Mouse (Mus musculus) heart, postnatal 10 days (tissue): ENCODE measurements at regions not wholly inside any gene's neighbourhood (a gene's known extent, or its start where the extent isn't known, plus 50 kb on each side); places are given as distances from the start of the nearest gene placed in this dataset.

Source experiments
- DNase-seq, 2 experiments: peaks; one replicate each; pipeline ENCODE4 v3.0.0; 2021
- intact Hi-C: fragments of 180-260 bp; cut with DNase I; formaldehyde crosslinking; loops from one replicate; pipeline ENCODE4 v1.15.1; 2025

DNA sequence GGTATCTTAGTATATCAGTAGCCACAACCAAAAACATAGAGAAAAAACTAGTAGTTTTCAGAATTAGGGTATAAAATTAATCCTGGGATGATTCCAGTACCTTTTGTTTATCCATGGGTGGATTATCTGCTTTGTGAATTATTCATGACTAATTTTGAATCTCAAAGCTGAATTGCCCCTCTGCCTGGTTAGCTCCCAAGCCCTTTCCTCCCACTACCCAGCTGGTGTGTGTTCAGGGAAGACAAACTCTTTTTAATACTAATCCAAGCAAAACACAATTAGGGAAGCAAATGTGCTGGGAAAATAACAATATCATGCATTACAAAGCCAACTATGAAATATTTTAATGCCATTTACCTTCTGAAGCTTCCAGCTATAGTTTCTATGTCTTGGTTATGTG lies 347.4 kb downstream of the Gm43517 start:
- no peak for DNase-seq
- intact Hi-C loops: no loop called here

GRCm38 (mm10) chr12:49737100-49737499 lies 352.1 kb downstream of the Gm43517 start:
- intact Hi-C loops: no loop called here
- no peak for DNase-seq

DNA sequence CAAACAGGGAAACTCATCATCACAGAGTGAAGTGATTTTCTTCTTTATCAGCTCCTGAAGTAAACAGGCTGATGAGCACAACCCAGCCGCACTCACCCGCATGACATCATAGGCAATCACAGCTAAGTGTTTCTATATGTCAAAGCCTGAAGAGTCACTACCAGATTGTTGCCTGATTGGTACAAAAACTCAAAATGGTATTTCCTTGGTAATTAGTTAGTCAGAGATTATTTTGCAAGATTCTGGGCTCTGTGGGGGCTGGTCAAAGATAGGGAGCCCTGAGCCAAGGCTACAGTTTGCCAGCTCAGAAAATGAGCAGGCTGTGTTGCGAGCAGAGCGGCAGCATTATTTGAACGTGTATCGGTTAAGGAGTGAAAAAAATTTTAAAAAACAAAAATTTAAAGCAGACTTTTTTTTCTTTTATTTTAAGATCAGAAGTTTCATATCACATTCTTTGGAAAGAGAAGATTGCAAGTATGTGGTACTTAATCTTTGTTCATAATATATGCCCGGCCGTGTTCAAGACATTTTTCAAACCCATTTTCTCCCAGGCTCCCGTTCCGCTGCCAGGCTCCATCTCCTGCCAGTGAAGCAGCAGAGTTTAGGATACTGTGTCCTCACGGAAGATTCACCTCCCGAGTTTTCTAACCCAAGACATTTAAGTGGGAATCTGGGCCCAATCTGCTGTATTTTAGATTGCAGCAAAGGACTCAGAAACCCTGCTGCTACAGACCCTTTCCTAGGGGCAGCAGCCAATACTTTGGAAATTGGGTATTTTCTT lies 355.2 kb downstream of the Gm43517 start:
- intact Hi-C loops: no loop called here
- no peak for DNase-seq

GRCm38 (mm10) chr12:49743402-49743801 lies 358.4 kb downstream of the Gm43517 start:
- intact Hi-C loops: no loop called here

DNA sequence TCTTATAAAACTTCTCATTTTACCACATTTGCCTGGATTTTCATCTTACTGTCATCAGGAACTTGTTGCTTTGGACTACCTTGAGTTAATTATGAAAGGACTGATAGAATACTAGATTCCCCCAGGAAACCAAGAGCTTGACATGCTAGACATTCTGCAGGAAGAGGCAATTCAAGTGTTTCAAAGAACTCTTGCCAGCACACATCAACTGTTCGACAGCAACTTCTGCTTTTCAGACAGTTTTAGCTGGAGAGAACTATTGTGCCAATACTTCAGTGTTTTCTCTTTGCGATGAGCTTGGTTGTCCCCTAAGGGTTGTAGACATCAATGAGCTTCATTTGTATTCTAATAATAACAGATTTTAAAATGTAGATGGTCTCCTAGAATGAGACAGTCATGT lies 362.1 kb downstream of the Gm43517 start:
- intact Hi-C loops: no loop called here
- no peak for DNase-seq

More at GRCm38 (mm10) chr12:49743402-49743801, 358.4 kb downstream of the Gm43517 start:
- DNase-seq: no peak

- no peak for DNase-seq
- intact Hi-C loops: no loop called here
These were observed 373.4 kb downstream of the Gm43517 start for GRCm38 (mm10) chr12:49758391-49758790.

GRCm38 (mm10) chr12:49764541-49764940 lies 379.6 kb downstream of the Gm43517 start:
- intact Hi-C loops: no loop called here
- no peak for DNase-seq

GRCm38 (mm10) chr12:49808341-49808740 lies 423.4 kb downstream of the Gm43517 start:
- intact Hi-C loops: no loop called here

DNA sequence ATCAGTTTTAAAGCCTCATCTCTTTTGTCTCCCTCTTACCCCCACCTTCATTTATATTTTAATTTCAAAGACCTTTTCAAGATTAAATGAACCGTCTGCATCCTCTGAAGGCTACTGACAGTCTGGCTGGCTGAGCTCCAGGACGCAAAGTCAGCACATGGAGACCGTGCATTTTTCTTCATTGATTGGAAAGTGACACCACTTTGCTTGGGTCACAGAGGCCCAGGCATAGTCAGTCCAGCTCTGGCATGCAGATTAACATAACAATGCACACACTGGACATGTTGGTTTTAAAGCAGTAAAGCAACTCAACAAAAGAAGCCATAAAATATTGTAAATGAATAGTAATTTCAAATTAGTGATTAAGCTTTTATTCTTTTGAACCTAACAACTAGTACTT lies 429.7 kb downstream of the Gm43517 start:
- intact Hi-C loops: no loop called here
- no peak for DNase-seq

More at GRCm38 (mm10) chr12:49808341-49808740, 423.4 kb downstream of the Gm43517 start:
- no peak for DNase-seq

DNA sequence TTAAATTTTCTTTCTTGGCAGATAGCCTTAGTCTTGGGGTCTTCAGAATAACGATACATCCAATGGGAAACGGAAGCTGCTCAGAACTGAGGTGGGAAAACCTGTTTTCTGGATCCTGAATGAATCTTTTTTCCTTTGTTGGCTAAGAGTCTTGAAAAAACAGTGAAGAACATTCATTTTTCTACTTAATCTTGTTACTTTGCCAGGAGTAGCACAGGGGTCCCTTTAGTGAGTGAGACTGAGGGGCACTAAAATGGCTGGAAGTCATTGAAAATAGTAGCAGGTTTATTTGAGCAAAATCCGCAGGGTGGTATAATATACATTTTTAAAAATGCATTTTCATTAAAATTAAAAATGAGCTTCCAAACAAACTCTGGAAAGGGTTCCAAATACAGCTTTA lies 442.8 kb downstream of the Gm43517 start:
- no peak for DNase-seq
- intact Hi-C loops: no loop called here

DNA sequence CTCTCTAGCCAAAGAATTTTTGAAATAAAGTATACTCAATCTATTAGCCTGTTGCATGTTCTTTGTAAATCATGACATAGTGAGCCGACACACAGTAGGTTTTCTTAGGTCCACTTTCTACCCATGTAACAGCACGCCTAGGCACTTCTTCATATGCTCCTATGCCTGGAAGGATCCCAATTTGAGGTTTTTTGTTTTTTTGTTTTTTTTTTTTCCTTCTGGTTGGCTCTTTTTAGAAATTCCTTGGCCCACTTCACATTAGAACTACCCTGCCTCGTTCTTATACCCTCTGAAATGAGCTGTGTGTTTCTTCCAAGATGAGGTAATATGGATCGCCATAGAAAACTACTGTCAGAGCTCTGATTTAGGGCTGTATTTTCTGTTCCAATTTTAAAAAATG lies 443.6 kb downstream of the Gm43517 start:
- no peak for DNase-seq
- intact Hi-C loops: no loop called here

- intact Hi-C loops: no loop called here
- DNase-seq: no peak
These were observed 445.7 kb downstream of the Gm43517 start for GRCm38 (mm10) chr12:49830665-49831064.

DNA sequence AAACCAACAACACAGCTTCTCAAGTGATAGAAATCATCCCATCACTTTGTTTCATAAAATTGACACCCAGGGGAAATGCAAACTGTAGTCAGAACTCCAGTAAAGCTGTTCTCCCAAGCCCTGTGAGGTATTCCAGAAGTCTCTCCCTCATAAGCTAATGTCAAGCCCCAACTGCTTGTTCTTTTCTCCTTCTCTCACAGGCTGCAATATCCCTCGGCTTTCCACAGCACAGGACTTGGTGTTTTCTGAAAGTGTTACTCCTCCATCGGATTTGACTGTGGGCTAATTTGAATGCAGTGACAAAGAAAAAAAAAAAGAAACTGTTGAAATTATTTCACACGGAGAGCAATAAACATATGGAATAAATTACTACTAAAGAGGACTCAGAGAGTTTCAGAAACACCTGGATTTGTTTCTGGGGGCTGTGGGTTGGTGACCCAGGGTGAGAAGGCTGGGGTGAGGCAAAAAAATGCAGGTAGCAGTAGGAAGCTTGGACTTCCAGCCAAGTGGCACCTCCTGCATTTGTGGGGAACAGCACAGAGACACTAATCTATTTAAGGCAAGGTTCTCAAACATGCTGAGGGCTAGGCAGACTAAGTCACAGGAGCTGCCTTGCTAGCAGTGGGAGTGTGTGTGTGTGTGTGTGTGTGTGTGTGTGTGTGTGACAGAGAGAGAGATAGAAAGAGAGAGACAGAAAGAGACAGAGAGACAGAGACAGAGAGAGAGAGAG lies 447.3 kb downstream of the Gm43517 start:
- DNase-seq: no peak
- intact Hi-C loops: no loop called here

DNA sequence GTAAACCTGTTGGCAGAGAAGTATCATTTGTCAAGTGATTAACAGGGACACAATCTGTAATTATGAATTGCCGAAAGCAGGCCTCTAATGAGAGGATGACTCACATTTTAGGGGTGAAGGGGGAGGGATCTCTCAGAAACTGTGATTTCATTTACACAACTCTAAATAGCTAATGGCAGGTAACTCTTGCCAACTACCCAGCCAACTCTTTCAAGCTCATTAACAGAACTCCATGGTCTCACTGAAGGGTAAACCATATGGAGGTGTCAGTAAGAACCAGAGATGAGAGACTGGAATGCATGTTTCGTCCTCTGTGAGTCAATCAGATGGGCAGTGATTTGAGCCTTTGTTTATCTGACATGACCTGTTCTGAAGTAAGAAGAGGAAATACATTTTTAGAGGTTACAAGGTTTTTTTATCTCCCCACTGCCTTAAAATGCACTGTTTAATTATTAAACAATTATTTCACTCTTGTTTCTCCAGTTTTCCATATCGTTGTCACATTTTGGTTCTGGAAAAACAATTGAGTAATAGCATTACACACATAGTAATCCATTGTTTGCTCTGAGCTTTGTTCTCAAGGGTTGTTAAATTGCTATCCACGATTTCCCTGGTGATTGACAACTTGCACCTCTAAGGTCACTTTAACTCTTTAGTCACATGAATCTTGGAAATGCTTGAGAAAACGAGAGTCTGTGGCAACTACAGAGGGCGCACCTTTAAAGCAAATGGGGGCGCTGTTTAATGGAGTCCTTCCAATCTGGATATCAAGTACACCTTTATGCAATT lies 451.5 kb downstream of the Gm43517 start:
- no peak for DNase-seq
- intact Hi-C loops: no loop called here

DNA sequence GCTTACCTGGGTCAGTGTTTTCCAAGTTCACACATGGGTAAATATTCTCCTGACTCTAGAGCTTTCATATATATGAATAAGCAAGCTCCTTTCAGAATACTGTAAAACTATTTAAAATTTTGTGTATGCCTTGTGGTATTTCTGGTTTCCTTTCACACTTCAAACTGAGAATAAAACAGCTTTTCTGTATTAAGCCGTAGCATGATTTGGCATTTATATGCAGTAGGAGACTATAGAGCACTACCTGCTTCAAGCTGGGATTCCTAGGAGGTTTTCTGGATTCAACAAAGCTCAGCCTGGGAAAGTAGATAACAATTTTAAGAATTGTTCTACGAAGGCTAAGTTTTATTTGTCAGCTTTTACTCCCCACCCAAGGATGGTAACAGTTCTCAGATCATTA lies 500.5 kb downstream of the Gm43517 start:
- intact Hi-C loops: no loop called here
- DNase-seq: no peak

GRCm38 (mm10) chr12:49887246-49887645 lies 502.3 kb downstream of the Gm43517 start:
- intact Hi-C loops: no loop called here
- no peak for DNase-seq

DNA sequence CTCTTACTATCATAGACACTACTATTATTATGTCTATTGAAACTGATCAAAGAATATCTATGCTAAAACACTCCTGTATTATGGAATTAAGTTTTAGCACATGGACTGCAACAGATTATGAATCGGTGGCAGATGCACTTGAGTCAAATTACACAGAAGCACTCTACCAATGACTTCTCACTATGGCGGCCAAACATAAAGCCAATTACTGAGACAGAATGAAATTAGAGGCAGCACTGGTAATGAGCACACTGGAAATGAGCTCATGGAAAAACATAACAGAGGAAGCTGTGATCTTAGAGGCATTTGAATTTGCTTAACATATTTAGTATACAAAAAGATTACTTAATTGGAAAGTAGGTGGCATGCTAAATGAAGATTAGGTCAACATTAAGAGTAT lies 512.8 kb downstream of the Gm43517 start:
- no peak for DNase-seq
- intact Hi-C loops: no loop called here

DNA sequence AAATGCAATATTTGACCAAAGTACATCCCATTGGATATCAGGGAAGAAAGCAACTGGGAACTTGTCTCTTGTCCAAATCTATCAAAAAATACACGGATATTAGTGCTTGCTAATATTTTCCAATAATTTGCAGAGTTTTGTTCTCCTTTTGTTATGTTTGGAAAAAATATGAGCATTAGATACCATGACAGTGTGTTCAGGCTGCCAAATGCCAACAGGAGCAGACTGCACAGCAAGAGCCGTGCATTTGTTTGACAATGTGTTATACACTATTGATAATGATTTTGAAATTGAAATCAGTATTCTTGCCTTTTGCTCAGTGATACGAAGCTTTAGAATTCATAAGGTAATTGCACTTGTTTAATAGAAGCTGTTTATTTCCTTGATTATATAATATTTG lies 530.7 kb downstream of the Gm43517 start:
- no peak for DNase-seq
- intact Hi-C loops: no loop called here

- intact Hi-C loops: no loop called here
- DNase-seq: no peak
These were observed 536.6 kb downstream of the Gm43517 start for GRCm38 (mm10) chr12:49921608-49922007.

DNA sequence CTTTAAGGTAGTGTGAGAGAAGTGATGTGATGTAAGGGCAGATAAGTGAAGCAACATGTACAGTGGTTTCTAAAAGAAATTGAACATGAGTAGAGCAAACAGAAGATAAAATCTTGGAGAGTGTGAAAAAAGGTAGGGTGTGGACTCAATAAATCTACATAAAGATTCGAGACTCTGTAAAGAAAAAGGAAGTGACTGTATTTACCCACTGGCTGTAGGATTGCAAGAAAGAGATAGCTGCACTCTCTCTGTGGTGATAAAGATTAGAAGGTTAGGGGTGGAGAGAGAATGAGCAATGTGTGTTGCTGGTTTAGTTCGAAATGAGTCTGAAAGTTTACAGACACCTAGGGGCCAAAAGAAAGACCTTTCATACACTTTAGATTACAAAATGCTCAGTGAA lies 555.8 kb downstream of the Gm43517 start:
- intact Hi-C loops: no loop called here

GRCm38 (mm10) chr12:49944911-49945627 lies 560.1 kb downstream of the Gm43517 start:
- DNase-seq: no peak
- intact Hi-C loops: no loop called here

More for the DNA sequence above, 555.8 kb downstream of the Gm43517 start:
- DNase-seq: no peak
